Mouse (Mus musculus) myocyte (in vitro differentiated cells): ENCODE measurements at regions not wholly inside any gene's neighbourhood (a gene's known extent, or its start where the extent isn't known, plus 50 kb on each side); places are given as distances from the start of the nearest gene placed in this dataset.

Experiments
- H3K27me3 ChIP-seq: one replicate; pipeline ENCODE4 v1.6.1; 2011; ENCODE audit not compliant: control insufficient read depth, insufficient read depth, insufficient read length
- H3K36me3 ChIP-seq: one replicate; pipeline ENCODE4 v1.6.1; 2011; ENCODE audit not compliant: control insufficient read depth, insufficient read depth
- H3K4me2 ChIP-seq: one replicate; pipeline ENCODE4 v1.6.1; 2011; ENCODE audit warnings: low read depth, control low read depth
- H3K4me3 ChIP-seq: one replicate; pipeline ENCODE4 v1.5.1; 2011; ENCODE audit warnings: mild to moderate bottlenecking, control low read depth, moderate library complexity
- H3K79me2 ChIP-seq: one replicate; pipeline ENCODE4 v1.6.1; 2011; ENCODE audit not compliant: control insufficient read depth, insufficient read depth
- H3ac ChIP-seq: one replicate; pipeline ENCODE4 v1.6.1; 2011; ENCODE audit not compliant: control insufficient read depth, insufficient read length
- SRF ChIP-seq: IDR thresholded peaks from one replicate; pipeline ENCODE4 v1.6.1; 2011; ENCODE audit warnings: low read depth; ENCODE audit not compliant: control insufficient read depth, insufficient read length

DNA sequence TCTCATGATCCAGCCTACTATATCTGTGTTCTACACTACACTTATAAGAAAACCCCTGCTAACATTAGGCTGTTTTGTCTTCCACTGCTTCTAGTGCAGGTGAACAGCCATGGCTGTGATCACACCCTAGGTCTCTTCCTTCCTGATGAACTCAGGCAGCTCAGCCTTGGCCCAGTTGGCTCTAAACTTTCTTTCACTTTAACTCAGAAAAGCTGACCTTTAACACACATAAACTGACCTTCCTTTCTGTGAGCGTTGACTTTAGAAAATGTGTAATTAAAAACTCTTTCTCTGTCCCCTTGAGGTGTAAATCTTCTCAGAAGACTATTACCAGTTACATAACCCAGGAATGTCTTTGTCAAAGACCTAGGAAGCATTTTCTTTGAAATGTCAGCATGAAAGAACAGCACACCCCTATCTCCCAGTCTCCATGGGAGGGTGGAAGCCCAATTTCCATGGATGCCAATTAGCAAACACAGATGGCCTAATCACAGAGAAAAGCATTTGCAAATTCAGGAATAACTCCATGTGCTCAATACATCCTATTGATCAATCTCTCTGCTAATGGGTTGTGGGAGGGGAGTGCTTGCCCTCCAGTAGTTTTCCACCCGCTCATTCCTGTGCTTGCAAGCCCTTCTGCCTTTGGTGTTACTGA, 1098.4 kb downstream of the 9330182O14Rik start:
- TF ChIP-seq SRF = no peak
- H3K79me2 ChIP-seq = no peaks in the 10 kb centered on the region
- no peaks in the 10 kb centered on the region for H3K27me3 ChIP-seq
- H3K4me2 ChIP-seq = no peak overlapping the region
- no peaks in the 10 kb centered on the region for H3K36me3 ChIP-seq
- no peak overlapping the region for H3K4me3 ChIP-seq
- no peak overlapping the region for H3ac ChIP-seq
